Mouse (Mus musculus): ENCODE results near the gene Magi1.

Gene Magi1

DNA sequence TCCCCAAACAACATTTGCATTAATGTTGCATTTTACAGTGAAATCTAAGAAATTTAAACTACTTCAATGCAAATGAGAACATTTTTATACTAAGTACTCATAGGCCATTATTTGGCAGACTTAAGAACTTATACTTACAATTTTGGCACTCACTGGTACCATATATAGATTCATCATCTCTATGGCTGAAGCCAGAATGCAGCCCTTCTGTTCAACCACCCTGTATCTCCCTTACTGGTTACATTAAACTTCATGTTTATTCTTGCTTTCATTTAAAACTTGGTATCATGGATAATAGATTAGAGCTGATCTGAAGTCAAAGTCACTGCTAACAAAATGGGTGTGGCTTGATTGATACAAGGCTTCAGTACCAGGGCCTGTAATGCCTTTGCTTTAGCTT is 171.9 kb downstream of the Magi1 start:
- DNase-seq (ENCODE audit: low spot score): no peak

DNA sequence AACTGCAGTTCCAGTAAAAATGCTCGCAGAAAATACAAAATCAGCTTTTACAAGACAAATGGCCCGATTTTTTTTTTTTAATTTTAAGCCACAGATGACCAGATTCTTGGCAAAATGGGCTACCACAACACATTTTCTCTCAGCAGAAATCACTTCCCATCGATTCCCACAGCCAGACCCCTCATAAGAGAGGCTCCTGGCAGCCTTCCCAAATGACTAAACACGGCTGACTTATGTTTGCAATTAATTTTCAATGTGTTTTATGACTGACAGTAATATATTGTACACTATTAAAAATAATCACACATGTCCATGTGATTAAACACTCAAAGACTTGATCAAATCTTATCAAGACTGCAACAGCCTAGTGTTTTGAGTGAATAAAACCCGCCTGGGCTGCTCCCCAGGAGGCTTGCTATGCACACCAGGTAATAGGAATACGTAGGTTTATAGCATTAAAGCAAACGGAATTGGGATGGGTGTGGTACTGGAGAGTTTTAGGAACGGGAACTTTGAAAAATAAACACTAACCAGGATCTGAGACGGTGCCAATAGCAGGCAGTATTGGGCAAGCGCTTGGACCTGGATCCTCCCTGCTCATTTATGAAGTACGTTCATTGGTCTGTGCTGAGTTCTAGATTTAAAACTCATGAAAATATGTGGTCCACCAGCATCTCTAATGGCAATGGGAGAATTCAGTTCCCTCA is 176.2 kb downstream of the Magi1 start:
- DNase-seq (ENCODE audit: low spot score): no peak

DNA sequence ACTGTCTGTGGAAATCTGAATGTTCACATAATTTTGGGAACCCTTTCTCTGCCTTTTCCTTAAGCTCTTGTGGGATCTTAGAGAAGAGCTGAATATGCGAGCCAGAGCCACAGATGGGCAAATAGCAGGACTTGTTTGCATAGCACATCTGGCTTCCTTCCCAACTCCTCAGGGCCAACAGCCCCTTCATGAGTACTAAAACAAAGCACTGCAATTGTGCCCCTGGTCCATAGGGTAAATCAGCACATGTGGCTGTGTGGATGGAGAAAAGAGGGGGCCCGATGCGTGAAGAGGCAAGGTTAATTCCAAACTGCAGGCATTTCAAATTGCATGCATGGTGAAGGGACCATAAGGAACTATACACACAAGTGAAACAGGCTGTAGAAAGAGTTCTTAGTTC is 180.1 kb downstream of the Magi1 start:
- DNase-seq (ENCODE audit: low spot score): no peak

DNA sequence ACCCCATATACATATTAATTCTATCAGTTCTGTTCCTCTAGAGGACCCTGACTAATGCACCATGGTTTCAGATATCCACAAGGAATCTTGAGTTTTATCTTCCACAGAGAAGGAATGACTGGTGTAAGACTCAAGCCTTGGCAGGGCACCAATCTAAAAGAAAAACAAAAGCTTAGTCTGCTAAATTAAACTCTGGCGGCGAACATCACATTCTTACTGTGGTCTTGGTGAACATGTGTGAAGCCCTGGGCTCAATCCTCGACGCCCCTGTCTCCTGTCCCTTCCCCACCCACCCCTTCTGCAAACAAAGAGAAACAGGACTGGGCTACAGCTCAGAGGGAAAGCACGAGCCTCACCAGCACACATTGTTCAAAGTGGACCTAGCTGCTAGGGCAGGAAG is 182.5 kb downstream of the Magi1 start:
- no peak for DNase-seq (ENCODE audit: low spot score)

DNA sequence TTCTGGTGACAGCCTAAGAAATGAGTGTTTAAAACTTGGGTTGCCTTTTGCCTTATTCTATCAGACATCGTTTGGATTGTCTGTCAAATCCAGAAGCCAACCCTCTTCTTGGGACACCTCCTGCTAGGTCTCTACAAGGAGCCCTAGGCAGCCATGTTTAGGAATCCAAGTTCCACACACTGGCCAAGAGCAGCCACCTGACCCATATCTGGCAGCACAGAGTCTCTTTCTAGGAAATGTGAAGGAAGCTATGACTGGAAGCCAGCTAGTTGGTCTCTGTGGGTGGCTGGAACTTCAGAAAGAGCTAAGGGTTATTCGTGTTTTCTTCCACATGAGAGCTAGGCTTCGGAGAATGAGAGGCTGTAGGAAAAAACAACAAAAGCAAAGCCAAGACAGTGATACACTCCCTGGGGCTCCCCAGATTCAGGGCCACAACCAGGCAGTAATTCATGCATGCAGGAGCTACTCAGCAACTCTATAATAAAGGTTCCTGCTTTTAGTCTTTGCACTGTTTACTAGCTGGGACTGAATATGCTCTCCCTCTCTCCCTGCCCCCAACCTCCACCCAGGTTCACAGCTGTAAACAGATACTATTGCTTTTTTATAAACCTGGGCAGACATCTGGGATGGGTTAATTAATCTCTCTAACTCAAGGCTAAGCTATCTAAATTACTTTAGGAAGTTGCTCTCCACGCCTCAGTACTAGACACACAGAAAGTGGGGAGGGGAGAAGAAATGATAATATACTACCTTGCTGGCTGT is 188.6 kb downstream of the Magi1 start:
- DNase-seq (ENCODE audit: low spot score): no peak

DNA sequence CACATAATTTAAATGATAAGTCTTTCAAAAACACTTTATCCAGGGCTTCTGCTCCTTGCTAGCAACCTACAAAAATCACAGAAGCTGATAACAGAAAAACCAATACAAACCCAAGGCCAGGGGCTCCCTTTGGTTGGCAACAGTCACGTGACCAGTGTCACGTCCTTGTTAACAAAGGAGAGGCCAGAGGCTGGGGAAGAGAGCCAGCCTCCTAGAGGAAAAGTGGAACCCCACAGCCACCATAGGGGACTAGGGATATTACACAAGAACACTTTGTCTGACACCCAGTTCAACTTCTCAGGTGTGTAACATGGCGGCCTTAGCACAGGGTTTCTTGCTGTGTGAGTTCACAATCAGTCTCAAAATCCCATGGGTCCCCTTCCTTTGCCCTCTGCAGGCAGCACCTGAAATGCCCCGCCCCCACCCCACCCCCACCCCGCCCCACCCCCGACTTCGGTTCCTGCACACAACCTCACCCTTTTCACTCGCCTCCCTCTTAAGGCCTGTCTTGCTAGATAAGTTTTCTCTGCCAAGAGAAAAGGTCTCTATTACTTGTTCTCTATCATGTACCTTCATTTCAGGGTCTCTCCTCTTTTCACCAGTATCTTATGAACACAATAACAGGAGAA is 190.6 kb downstream of the Magi1 start:
- no peak for DNase-seq (ENCODE audit: low spot score)

DNA sequence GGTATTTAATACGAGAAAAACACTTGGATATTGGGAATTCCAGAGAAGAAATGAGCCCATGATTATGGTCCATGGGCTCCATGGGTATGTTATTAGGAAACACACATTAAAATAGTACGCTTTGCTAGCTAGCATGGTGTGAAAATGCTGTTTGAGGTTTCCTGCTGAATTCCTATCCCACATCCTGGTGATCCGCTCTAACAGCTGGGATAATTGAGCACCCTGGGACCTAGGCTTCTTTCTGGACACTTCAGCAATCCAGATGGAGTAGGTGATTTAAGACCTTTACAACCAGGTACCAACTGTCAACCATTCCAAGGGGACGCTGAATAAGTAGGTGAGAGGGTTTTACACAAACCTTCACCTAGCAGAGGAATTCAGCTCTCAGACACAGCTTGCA is 191.2 kb downstream of the Magi1 start:
- no peak for DNase-seq (ENCODE audit: low spot score)

GRCm38 (mm10) chr6:94086855-94087254 is 196.9 kb downstream of the Magi1 start:
- DNase-seq (ENCODE audit: low spot score): no peak

- no peak for DNase-seq (ENCODE audit: low spot score)
These were observed 199.0 kb downstream of the Magi1 start for GRCm38 (mm10) chr6:94084752-94085151.

DNA sequence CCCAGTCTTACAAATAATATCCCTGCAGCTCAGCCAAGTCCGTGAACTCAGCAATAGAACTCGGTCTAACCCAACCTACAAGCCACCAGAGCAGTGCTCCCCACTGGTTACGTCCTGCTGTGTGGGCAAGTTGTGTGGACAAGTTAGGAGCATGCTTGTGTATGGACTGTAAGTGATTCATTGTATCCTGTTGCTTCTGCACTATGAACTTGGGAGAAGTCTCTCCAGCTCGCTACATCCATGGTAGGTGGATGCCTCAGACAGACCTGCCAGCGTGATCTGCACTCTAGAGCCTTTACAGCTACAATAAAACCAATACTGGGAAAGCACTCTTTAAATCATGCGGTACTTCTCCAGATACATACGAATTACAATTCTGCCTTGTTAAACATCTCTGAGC is 200.3 kb downstream of the Magi1 start:
- DNase-seq (ENCODE audit: low spot score): no peak

DNA sequence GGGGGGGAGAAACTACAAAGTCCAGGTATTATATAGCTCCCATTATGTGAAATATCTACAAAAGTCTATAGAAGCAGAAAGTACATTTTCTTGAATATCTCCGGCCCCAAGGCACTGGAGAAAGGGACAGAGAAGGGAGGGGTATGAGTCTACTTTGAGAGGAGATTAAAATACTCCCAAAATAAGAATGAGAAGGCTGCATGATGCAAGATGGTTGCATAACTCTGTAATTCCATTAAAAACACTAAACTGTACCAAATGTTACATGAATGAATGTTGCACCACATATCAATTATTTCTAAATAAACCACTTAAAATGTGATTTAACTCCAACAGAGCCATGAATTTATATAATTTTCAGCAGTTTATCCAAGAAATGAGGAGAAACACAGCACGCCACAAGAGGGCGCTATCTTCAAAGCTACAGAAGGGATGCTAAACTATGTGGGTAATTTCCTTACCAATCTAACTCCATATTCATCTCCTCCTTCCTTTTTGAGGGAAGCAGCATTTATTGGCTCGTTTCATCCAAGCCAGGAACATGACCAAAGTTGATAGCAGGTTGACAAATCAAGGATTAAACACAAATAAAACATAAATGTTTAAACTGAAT is 202.7 kb downstream of the Magi1 start:
- DNase-seq (ENCODE audit: low spot score): peak; percentile 83

- DNase-seq (ENCODE audit: low spot score): no peak
These were observed 204.8 kb downstream of the Magi1 start for GRCm38 (mm10) chr6:94078934-94079333.

DNA sequence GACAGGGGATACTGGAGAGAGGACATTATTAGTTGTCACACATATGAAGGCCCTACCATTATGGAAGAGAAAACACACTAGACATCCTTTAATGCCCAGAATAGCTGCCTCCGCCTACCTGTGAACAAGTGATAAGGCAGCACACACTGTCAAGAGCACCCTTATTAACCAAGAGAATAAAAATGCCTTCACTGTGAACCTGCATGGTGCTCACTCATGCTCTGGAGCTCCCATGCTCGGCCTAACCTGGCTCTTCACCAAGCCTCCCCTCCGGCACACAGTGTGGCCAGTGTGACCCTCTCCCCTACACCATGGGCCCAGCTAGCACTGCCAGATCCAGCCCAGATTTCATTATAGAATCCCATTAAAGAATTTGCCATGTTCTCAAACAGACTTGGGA is 206.7 kb downstream of the Magi1 start:
- DNase-seq (ENCODE audit: low spot score): no peak

- DNase-seq (ENCODE audit: low spot score): no peak
These were observed 207.7 kb downstream of the Magi1 start for GRCm38 (mm10) chr6:94075990-94076389.

DNA sequence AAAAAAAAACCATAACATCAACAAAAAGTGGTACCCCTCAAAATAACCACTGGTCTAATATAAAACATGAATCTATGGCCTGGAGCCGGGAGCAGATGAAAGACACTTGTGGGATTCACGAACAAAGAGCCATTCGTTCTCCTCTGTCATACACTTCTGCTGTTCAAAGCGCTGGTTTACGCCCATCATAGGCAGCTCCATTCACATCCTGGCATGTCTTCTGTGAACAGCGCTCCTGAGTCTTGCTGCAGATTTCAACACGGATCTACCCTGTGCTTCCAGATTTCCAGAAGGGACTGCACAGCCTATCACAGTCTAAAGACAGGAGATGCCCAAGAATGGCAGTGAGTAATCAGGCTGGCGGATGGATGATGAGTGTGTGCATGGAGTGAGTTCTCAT is 208.5 kb downstream of the Magi1 start:
- no peak for DNase-seq (ENCODE audit: low spot score)

DNA sequence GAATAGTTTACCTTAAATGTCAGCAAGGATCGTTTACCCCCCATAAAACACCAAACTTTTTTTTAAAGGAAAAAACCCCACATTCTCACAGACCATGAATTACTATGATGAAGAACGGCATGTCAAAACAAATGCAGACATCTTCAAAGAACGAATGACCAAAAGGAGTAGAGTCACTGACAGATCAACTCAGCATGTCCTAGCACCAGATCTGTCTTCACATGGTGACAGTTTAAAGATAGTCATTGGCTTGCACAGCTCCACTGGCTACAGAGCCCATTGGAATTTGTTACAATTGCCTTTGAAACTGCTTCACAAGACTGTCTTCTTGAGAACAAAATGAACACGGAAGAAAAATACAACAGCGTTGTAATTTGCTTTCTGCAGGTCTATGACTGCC is 212.0 kb downstream of the Magi1 start:
- no peak for DNase-seq (ENCODE audit: low spot score)

GRCm38 (mm10) chr6:94070702-94071101 is 213.0 kb downstream of the Magi1 start:
- DNase-seq (ENCODE audit: low spot score): no peak

DNA sequence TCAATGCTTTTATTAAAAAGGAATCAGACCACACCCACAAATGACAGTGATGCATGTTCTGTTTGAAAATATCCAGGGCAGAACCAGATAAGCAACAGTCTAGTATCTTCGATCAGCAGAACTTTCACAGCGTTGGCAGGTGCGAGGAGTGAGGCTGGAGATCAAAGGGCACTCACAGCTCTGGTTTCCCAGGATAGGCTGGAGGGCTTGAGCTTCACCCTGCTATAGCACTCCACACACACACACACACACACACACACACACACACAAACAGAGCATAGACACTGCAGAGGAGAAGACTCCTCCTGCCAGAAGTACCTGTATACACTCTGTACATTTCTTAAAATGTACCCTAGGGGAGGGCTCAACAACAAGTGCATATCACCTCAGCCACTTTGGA is 214.3 kb downstream of the Magi1 start:
- no peak for DNase-seq (ENCODE audit: low spot score)

- DNase-seq (ENCODE audit: low spot score): no peak
These were observed 215.8 kb downstream of the Magi1 start for GRCm38 (mm10) chr6:94067741-94068450.

GRCm38 (mm10) chr6:94064832-94065231 is 218.9 kb downstream of the Magi1 start:
- DNase-seq (ENCODE audit: low spot score): no peak

- no peak for DNase-seq (ENCODE audit: low spot score)
These were observed 220.2 kb downstream of the Magi1 start for GRCm38 (mm10) chr6:94063542-94063941.

GRCm38 (mm10) chr6:94061424-94061980 is 222.2 kb downstream of the Magi1 start:
- DNase-seq (ENCODE audit: low spot score): no peak

All from testis, postnatal 10 days (tissue).